Mouse (Mus musculus): ENCODE results near the gene Pld1. TPM values are rescaled to one million over a fixed set of nuclear protein-coding genes. Genes with fewer than 3 reads are reported as not detected.

The Pld1 gene
- polyA plus RNA-seq, 1 experiment = 2.5 TPM

GRCm38 (mm10) chr3:27949175-27949872, 10.8 kb downstream of the Pld1 start:
- H3K36me3 ChIP-seq (ENCODE audit: control insufficient read depth, insufficient read depth) = no peaks in the 10 kb centered on the region
- no peaks in the 10 kb centered on the region for H3K79me3 ChIP-seq (ENCODE audit: low read depth)
- no peaks in the 10 kb centered on the region for H3K27me3 ChIP-seq (ENCODE audit: control insufficient read depth, insufficient read depth, insufficient read length)
- H3ac ChIP-seq (ENCODE audit: control insufficient read depth, insufficient read length, low read depth) = no peak overlapping the region
- H3K4me3 ChIP-seq (ENCODE audit: insufficient read depth, poor library complexity, severe bottlenecking) = no peak overlapping the region
- H3K79me2 ChIP-seq (ENCODE audit: control insufficient read depth, insufficient read depth) = no peaks in the 10 kb centered on the region
- no peak for TF ChIP-seq CEBPB (IDR thresholded peaks at IDR 0.05; ENCODE audit: low read depth)
- TF ChIP-seq MYOG (IDR thresholded peaks at IDR 0.05; ENCODE audit: control insufficient read depth, extremely low read depth, insufficient read length) = no peak
- no peak for TF ChIP-seq CTCF (IDR thresholded peaks at IDR 0.05; ENCODE audit: control insufficient read depth, insufficient read depth, insufficient read length)
- no peak for TF ChIP-seq USF1 (IDR thresholded peaks at IDR 0.05; ENCODE audit: low read depth)
- TF ChIP-seq MYOD1 (IDR thresholded peaks at IDR 0.05; ENCODE audit: control insufficient read depth, insufficient read length, low read depth) = no peak
- TF ChIP-seq FOSL1 (IDR thresholded peaks at IDR 0.05; ENCODE audit: insufficient read depth, low read length, poor library complexity, severe bottlenecking) = no peak
- TF ChIP-seq MAX (IDR thresholded peaks at IDR 0.05) = no peak

- no peaks in the 10 kb centered on the region for H3K79me2 ChIP-seq (ENCODE audit: control insufficient read depth, insufficient read depth)
- no peaks in the 10 kb centered on the region for H3K36me3 ChIP-seq (ENCODE audit: control insufficient read depth, insufficient read depth)
- H3K4me3 ChIP-seq (ENCODE audit: insufficient read depth, poor library complexity, severe bottlenecking) = no peak overlapping the region
- H3ac ChIP-seq (ENCODE audit: control insufficient read depth, insufficient read length, low read depth) = no peak overlapping the region
- TF ChIP-seq MYOD1 (IDR thresholded peaks at IDR 0.05; ENCODE audit: control insufficient read depth, insufficient read length, low read depth) (no peak), CEBPB (IDR thresholded peaks at IDR 0.05; ENCODE audit: low read depth) (no peak), USF1 (IDR thresholded peaks at IDR 0.05; ENCODE audit: low read depth) (no peak), MAX (IDR thresholded peaks at IDR 0.05) (no peak), FOSL1 (IDR thresholded peaks at IDR 0.05; ENCODE audit: insufficient read depth, low read length, poor library complexity, severe bottlenecking) (no peak), MYOG (IDR thresholded peaks at IDR 0.05; ENCODE audit: control insufficient read depth, extremely low read depth, insufficient read length) (no peak)
- H3K79me3 ChIP-seq (ENCODE audit: low read depth) = no peaks in the 10 kb centered on the region
- H3K27me3 ChIP-seq (ENCODE audit: control insufficient read depth, insufficient read depth, insufficient read length) = no peaks in the 10 kb centered on the region
Measured at GRCm38 (mm10) chr3:27949873-27950250, 11.4 kb downstream of the Pld1 start.

DNA sequence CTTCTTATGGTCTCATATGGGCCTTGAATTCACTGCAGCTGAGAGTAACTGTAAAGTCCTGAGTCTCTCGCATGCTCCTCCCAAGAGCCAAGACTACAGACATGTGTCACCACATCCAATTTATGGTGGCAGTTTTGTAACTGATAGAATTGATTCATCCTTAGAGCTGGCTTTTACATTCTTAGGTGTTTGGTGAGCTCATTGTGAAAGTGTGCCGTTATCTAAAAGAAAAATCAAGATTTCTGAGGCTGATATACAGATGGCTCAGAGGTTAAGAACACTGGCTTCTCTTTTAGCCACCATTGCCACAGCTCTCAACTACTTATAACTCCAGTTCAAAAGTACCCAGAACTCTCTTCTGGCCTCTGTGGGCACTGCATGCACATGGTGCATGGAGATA, 12.2 kb downstream of the Pld1 start:
- Histone ChIP-seq H3K27me3 (ENCODE audit: control insufficient read depth, insufficient read depth, insufficient read length) (no peaks in the 10 kb centered on the region), H3K79me3 (ENCODE audit: low read depth) (no peaks in the 10 kb centered on the region), H3ac (ENCODE audit: control insufficient read depth, insufficient read length, low read depth) (no peak overlapping the region), H3K79me2 (ENCODE audit: control insufficient read depth, insufficient read depth) (no peaks in the 10 kb centered on the region), H3K36me3 (ENCODE audit: control insufficient read depth, insufficient read depth) (no peaks in the 10 kb centered on the region), H3K4me3 (ENCODE audit: insufficient read depth, poor library complexity, severe bottlenecking) (no peak overlapping the region)
- TF ChIP-seq FOSL1 (IDR thresholded peaks at IDR 0.05; ENCODE audit: insufficient read depth, low read length, poor library complexity, severe bottlenecking) = no peak
- TF ChIP-seq CEBPB (IDR thresholded peaks at IDR 0.05; ENCODE audit: low read depth) = no peak
- no peak for TF ChIP-seq MAX (IDR thresholded peaks at IDR 0.05)
- TF ChIP-seq USF1 (IDR thresholded peaks at IDR 0.05; ENCODE audit: low read depth) = no peak
- no peak for TF ChIP-seq CTCF (IDR thresholded peaks at IDR 0.05; ENCODE audit: control insufficient read depth, insufficient read depth, insufficient read length)
- TF ChIP-seq MYOD1 (IDR thresholded peaks at IDR 0.05; ENCODE audit: control insufficient read depth, insufficient read length, low read depth) = no peak
- no peak for TF ChIP-seq MYOG (IDR thresholded peaks at IDR 0.05; ENCODE audit: control insufficient read depth, extremely low read depth, insufficient read length)

- Histone ChIP-seq H3ac (ENCODE audit: control insufficient read depth, insufficient read length, low read depth) (no peak overlapping the region), H3K79me3 (ENCODE audit: low read depth) (no peaks in the 10 kb centered on the region), H3K79me2 (ENCODE audit: control insufficient read depth, insufficient read depth) (no peaks in the 10 kb centered on the region), H3K4me3 (ENCODE audit: insufficient read depth, poor library complexity, severe bottlenecking) (no peak overlapping the region), H3K27me3 (ENCODE audit: control insufficient read depth, insufficient read depth, insufficient read length) (no peaks in the 10 kb centered on the region), H3K36me3 (ENCODE audit: control insufficient read depth, insufficient read depth) (no peaks in the 10 kb centered on the region)
- TF ChIP-seq MAX (IDR thresholded peaks at IDR 0.05) (no peak), MYOG (IDR thresholded peaks at IDR 0.05; ENCODE audit: control insufficient read depth, extremely low read depth, insufficient read length) (no peak), CTCF (IDR thresholded peaks at IDR 0.05; ENCODE audit: control insufficient read depth, insufficient read depth, insufficient read length) (no peak), MYOD1 (IDR thresholded peaks at IDR 0.05; ENCODE audit: control insufficient read depth, insufficient read length, low read depth) (no peak), USF1 (IDR thresholded peaks at IDR 0.05; ENCODE audit: low read depth) (no peak), CEBPB (IDR thresholded peaks at IDR 0.05; ENCODE audit: low read depth) (no peak), FOSL1 (IDR thresholded peaks at IDR 0.05; ENCODE audit: insufficient read depth, low read length, poor library complexity, severe bottlenecking) (no peak)
Measured at GRCm38 (mm10) chr3:27951721-27952120, 13.2 kb downstream of the Pld1 start.

- Histone ChIP-seq H3K36me3 (ENCODE audit: control insufficient read depth, insufficient read depth) (no peaks in the 10 kb centered on the region), H3K27me3 (ENCODE audit: control insufficient read depth, insufficient read depth, insufficient read length) (no peaks in the 10 kb centered on the region), H3K4me3 (ENCODE audit: insufficient read depth, poor library complexity, severe bottlenecking) (no peak overlapping the region), H3K79me3 (ENCODE audit: low read depth) (no peaks in the 10 kb centered on the region), H3ac (ENCODE audit: control insufficient read depth, insufficient read length, low read depth) (no peak overlapping the region), H3K79me2 (ENCODE audit: control insufficient read depth, insufficient read depth) (no peaks in the 10 kb centered on the region)
- TF ChIP-seq USF1 (IDR thresholded peaks at IDR 0.05; ENCODE audit: low read depth) (no peak), FOSL1 (IDR thresholded peaks at IDR 0.05; ENCODE audit: insufficient read depth, low read length, poor library complexity, severe bottlenecking) (no peak), CEBPB (IDR thresholded peaks at IDR 0.05; ENCODE audit: low read depth) (no peak), MYOG (IDR thresholded peaks at IDR 0.05; ENCODE audit: control insufficient read depth, extremely low read depth, insufficient read length) (no peak), MAX (IDR thresholded peaks at IDR 0.05) (no peak), CTCF (IDR thresholded peaks at IDR 0.05; ENCODE audit: control insufficient read depth, insufficient read depth, insufficient read length) (no peak), MYOD1 (IDR thresholded peaks at IDR 0.05; ENCODE audit: control insufficient read depth, insufficient read length, low read depth) (no peak)
Measured at GRCm38 (mm10) chr3:27956006-27956405, 17.5 kb downstream of the Pld1 start.
